Mouse (Mus musculus) embryonic facial prominence, embryonic 11.5 days (tissue): Measurements from ENCODE around the gene Ltbp3. TPM values are rescaled to one million over a fixed set of nuclear protein-coding genes. Genes with fewer than 3 reads are reported as not detected.

ENCODE experiments used
- ATAC-seq: fragments of 200-750 bp; cut with Nextera tagmentation; replicated peaks from 2 replicates; pipeline ENCODE4 v1.8.0; 2017; ENCODE audit warnings: low read depth; ENCODE audit not compliant: insufficient number of reproducible peaks, low FRiP score, low TSS enrichment
- DNase-seq: peaks from one replicate; pipeline ENCODE4 v3.0.0-alpha.2; 2015; ENCODE audit warnings: low spot score
- H3K27ac ChIP-seq: fragments of 300-500 bp; sonication (generic); replicated peaks from 2 replicates; pipeline ENCODE4 v1.5.1; 2014; ENCODE audit warnings: mild to moderate bottlenecking, low read depth, low read length, control low read depth
- H3K27me3 ChIP-seq: fragments of 300-500 bp; sonication (generic); 2 replicates; pipeline ENCODE4 v1.6.1; 2014; ENCODE audit warnings: mild to moderate bottlenecking, low read length, moderate library complexity, mixed read lengths; ENCODE audit not compliant: control insufficient read depth, insufficient read depth
- H3K36me3 ChIP-seq: fragments of 300-500 bp; sonication (generic); replicated peaks from 2 replicates; pipeline ENCODE4 v1.6.1; 2014; ENCODE audit warnings: low read depth, mild to moderate bottlenecking, low read length, moderate library complexity, mixed read lengths; ENCODE audit not compliant: control insufficient read depth, insufficient read depth
- H3K4me1 ChIP-seq: fragments of 300-500 bp; sonication (generic); 2 replicates; pipeline ENCODE4 v1.6.1; 2014; ENCODE audit warnings: low read length, mixed read lengths; ENCODE audit not compliant: control insufficient read depth, insufficient read depth
- H3K4me2 ChIP-seq: fragments of 300-500 bp; sonication (generic); 2 replicates; pipeline ENCODE4 v1.6.1; 2014; ENCODE audit warnings: low read depth, mild to moderate bottlenecking, control low read depth, low read length, moderate library complexity
- H3K4me3 ChIP-seq: fragments of 300-500 bp; sonication (generic); 2 replicates; pipeline ENCODE4 v1.5.1; 2014; ENCODE audit warnings: low read depth, low read length, control low read depth
- H3K9ac ChIP-seq: fragments of 300-500 bp; sonication (generic); replicated peaks from 2 replicates; pipeline ENCODE4 v1.6.1; 2014; ENCODE audit warnings: mild to moderate bottlenecking, control low read depth, low read length
- H3K9me3 ChIP-seq: fragments of 300-500 bp; sonication (generic); replicated peaks from 2 replicates; pipeline ENCODE4 v1.6.1; 2016; ENCODE audit warnings: mild to moderate bottlenecking, low read length, inconsistent platforms, mixed read lengths; ENCODE audit not compliant: control insufficient read depth
- WGBS: fragments of 180-500 bp; shearing (Covaris S2); extraction: QIAGEN DNeasy Blood & Tissue Kit; methylation state at CpG from one replicate; pipeline ENCODE4 v1.1.7; 2014; 5-methylcytosine and 5-hydroxymethylcytosine counted together
- polyA plus RNA-seq: library from polyadenylated mRNA; unstranded; fragments of >200 nt; fragmentation: Nextera tagmentation; extraction: Ambion mirVana; gene quantifications from 2 replicates; pipeline ENCODE4 v1.2.1, GENCODE M21; 2014

The Ltbp3 gene
- polyA plus RNA-seq, 1 experiment from 2014 or later = 5.9 TPM

- H3K4me3 ChIP-seq = peak overlapping the region; percentile 83
- H3K9me3 ChIP-seq = no peaks in the 10 kb centered on the region
- peak overlapping the region; percentile 77 for H3K9ac ChIP-seq
- H3K4me2 ChIP-seq = peak overlapping the region; percentile 95
- H3K27me3 ChIP-seq = no peaks in the 10 kb centered on the region
- no peak overlapping the region for H3K27ac ChIP-seq
- H3K36me3 ChIP-seq = no peaks in the 10 kb centered on the region; the same call in 1 of the 2 replicates
- ATAC-seq (peak; percentile 85), DNase-seq (peak; percentile 98)
- under 1% methylated on average over 47 of the region's 47 CpGs for WGBS
- peaks cover 6% of the 10 kb centered on the region for H3K4me1 ChIP-seq
Measured at GRCm38 (mm10) chr19:5731264-5731978, 9.3 kb upstream of the Ltbp3 start.

GRCm38 (mm10) chr19:5734325-5734724 is 6.4 kb upstream of the Ltbp3 start:
- H3K9me3 ChIP-seq = no peaks in the 10 kb centered on the region
- H3K27ac ChIP-seq = no peak overlapping the region
- H3K4me1 ChIP-seq = peaks cover 4% of the 10 kb centered on the region; the same call in 1 of the 2 replicates
- H3K4me2 ChIP-seq = no peak overlapping the region
- 77% methylated on average over 9 of the region's 9 CpGs for WGBS
- DNase-seq = no peak
- no peak for ATAC-seq
- H3K4me3 ChIP-seq = no peak overlapping the region
- no peaks in the 10 kb centered on the region; the same call in 1 of the 2 replicates for H3K27me3 ChIP-seq
- no peak overlapping the region for H3K9ac ChIP-seq
- no peaks in the 10 kb centered on the region; the same call in 1 of the 2 replicates for H3K36me3 ChIP-seq

GRCm38 (mm10) chr19:5739446-5739845 is 1.3 kb upstream of the Ltbp3 start:
- H3K27ac ChIP-seq = no peak overlapping the region
- DNase-seq = no peak
- no peak overlapping the region for H3K4me2 ChIP-seq
- no peaks in the 10 kb centered on the region for H3K9me3 ChIP-seq
- H3K27me3 ChIP-seq = peaks cover 3% of the 10 kb centered on the region
- no peaks in the 10 kb centered on the region for H3K36me3 ChIP-seq
- ATAC-seq = no peak
- no peak overlapping the region for H3K4me3 ChIP-seq
- peaks cover 4% of the 10 kb centered on the region; the same call in 1 of the 2 replicates for H3K4me1 ChIP-seq
- H3K9ac ChIP-seq = no peak overlapping the region
- 55% methylated on average over 2 of the region's 2 CpGs for WGBS

- DNase-seq = peak; percentile 71
- H3K9me3 ChIP-seq = no peaks in the 10 kb centered on the region
- peak overlapping the region; percentile 28; the same call in 1 of the 2 replicates for H3K27ac ChIP-seq
- peaks cover 13% of the 10 kb centered on the region for H3K27me3 ChIP-seq
- H3K9ac ChIP-seq = peak overlapping the region; percentile 90
- no peaks in the 10 kb centered on the region for H3K36me3 ChIP-seq
- H3K4me2 ChIP-seq = peak overlapping the region; percentile 99
- under 1% methylated on average over 49 of the region's 55 CpGs for WGBS
- peak overlapping the region; percentile 71 for H3K4me3 ChIP-seq
- H3K4me1 ChIP-seq = peaks cover 14% of the 10 kb centered on the region
- peak; percentile 42 for ATAC-seq
Measured at GRCm38 (mm10) chr19:5741641-5742240, 1.0 kb downstream of the Ltbp3 start.

GRCm38 (mm10) chr19:5742241-5742641 is 1.5 kb downstream of the Ltbp3 start:
- Histone ChIP-seq H3K4me3 (peak overlapping the region; percentile 71), H3K9ac (peak overlapping the region; percentile 90), H3K27me3 (peaks cover 16% of the 10 kb centered on the region), H3K4me1 (peaks cover 14% of the 10 kb centered on the region), H3K36me3 (no peaks in the 10 kb centered on the region), H3K9me3 (no peaks in the 10 kb centered on the region), H3K27ac (peak overlapping the region; percentile 28; the same call in 1 of the 2 replicates), H3K4me2 (peak overlapping the region; percentile 99)
- DNase-seq (peak; percentile 45), ATAC-seq (peak; percentile 27; the same call in 1 of the 2 replicates)
- under 1% methylated on average over 32 of the region's 32 CpGs for WGBS

GRCm38 (mm10) chr19:5743576-5743975 is 2.9 kb downstream of the Ltbp3 start:
- Histone ChIP-seq H3K27ac (no peak overlapping the region), H3K4me3 (no peak overlapping the region), H3K9ac (no peak overlapping the region), H3K4me1 (peaks cover 14% of the 10 kb centered on the region), H3K4me2 (no peak overlapping the region; the same call in 1 of the 2 replicates), H3K9me3 (no peaks in the 10 kb centered on the region), H3K36me3 (no peaks in the 10 kb centered on the region), H3K27me3 (peaks cover 16% of the 10 kb centered on the region)
- no peak for DNase-seq
- ATAC-seq = no peak
- 55% methylated on average over 5 of the region's 5 CpGs for WGBS

- Histone ChIP-seq H3K4me2 (peak overlapping the region; percentile 48), H3K4me3 (peak overlapping the region; percentile 20), H3K36me3 (no peaks in the 10 kb centered on the region), H3K9ac (peak overlapping the region; percentile 46), H3K27me3 (peaks cover 31% of the 10 kb centered on the region), H3K9me3 (no peaks in the 10 kb centered on the region), H3K27ac (no peak overlapping the region), H3K4me1 (peaks cover 14% of the 10 kb centered on the region)
- ATAC-seq (no peak), DNase-seq (peak; percentile 60)
- 4% methylated on average over 33 of the region's 36 CpGs for WGBS
Measured at GRCm38 (mm10) chr19:5745756-5746710, 5.3 kb downstream of the Ltbp3 start.
